Mouse (Mus musculus): ENCODE results near the gene Ltbp3.

GRCm38 (mm10) chr19:5796573-5797111, 55.9 kb downstream of the Ltbp3 start:
- TF ChIP-seq CTCF (IDR thresholded peaks at IDR 0.05; ENCODE audit: low read depth) (no peak), EP300 (optimal IDR thresholded peaks at IDR 0.05) (no peak)
